Mouse (Mus musculus): ENCODE measurements at regions not wholly inside any gene's neighbourhood (a gene's known extent, or its start where the extent isn't known, plus 50 kb on each side); places are given as distances from the start of the nearest gene placed in this dataset.

DNA sequence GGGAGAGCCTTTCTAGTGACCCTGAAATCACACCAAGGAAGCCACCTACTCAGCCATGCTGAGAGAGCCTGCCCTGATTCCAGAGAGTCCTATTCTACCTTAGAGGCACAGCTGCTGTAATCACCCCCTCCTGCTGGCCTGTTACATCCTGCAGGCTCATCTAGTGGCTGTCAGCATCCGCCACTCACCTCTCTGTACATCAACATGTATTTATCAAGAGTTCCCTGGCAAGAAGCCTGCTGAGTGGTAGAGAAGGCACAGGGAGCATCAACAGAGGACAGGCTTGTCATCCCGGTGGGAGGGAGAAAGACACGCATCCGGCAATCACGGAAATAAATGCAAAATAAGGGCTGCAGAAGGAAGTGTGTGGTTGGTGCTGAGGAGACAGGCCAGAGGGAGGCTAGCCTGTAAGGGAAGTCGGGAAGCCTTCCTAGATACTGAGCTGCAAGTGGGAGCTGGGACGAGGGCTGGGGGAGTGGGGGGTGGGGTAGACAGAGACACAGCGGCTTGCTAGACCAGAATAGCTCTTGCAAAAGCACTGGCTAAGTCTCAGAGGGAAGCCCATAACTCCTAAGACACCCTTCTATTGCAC lies 75.9 kb upstream of the Calm2 start:
- TF ChIP-seq CTCF (IDR thresholded peaks at IDR 0.05; ENCODE audit: control insufficient read depth, insufficient read depth, insufficient read length), result no peak
- TF ChIP-seq USF1 (IDR thresholded peaks at IDR 0.05; ENCODE audit: low read depth), result no peak
